Mouse (Mus musculus): ENCODE data around the gene Iqschfp. TPM values are rescaled to one million over a fixed set of nuclear protein-coding genes. Genes with fewer than 3 reads are reported as not detected.

The Iqschfp gene
- polyA plus RNA-seq, 1 experiment from 2014 or later, result not detected

DNA sequence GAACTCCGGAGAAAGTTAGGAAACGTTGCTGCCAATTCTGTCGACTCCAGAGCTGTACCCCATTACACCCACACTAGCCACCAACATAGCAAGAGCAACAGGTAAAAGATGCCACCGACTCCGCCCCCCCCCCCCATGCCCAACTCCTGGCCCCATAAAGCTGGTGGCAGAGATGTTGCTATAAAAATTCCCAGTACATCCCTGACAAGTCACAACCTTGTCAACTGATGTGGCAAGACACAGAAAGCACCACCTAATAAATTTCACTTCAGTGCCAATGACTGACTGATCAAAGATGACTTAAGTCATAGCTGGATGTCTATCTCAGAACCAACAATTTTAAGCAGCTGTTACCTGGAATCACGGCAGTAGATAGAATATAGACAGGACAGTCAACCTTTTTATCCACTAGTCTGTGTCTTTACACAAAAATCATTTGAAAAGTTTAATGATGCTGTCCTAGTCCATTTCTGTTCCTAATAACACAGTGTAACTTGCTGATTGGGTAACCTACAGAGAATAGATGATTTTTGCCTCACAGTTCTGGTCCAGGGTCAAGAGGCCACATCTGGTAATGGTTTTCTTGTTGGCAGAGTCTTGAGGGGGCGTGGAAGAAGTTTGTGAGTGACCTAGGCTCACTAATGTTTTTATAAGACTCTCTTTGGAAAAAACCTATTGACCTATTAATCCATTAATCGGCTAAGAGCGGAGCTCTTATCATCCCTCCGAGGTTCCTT, 561.9 kb downstream of the Iqschfp start:
- Histone ChIP-seq H3K27me3 (replicated peaks) (no peaks in the 10 kb centered on the region), H3K4me1 (replicated peaks) (peaks cover 15% of the 10 kb centered on the region), H3K9me3 (replicated peaks) (no peaks in the 10 kb centered on the region), H3K9ac (peak overlapping the region; percentile 43; the same call in 1 of the 2 replicates), H3K36me3 (no peaks in the 10 kb centered on the region), H3K4me2 (peak overlapping the region; percentile 55), H3K27ac (ENCODE audit: poor library complexity, severe bottlenecking) (peak overlapping the region; percentile 63), H3K4me3 (0 out of 2 replicates have a peak overlapping the region, but pooled peaks have one; percentile 24)
- ATAC-seq (ENCODE audit: insufficient number of reproducible peaks, low FRiP score), result no peak
- WGBS, result 42% methylated on average over 10 of the region's 10 CpGs

DNA sequence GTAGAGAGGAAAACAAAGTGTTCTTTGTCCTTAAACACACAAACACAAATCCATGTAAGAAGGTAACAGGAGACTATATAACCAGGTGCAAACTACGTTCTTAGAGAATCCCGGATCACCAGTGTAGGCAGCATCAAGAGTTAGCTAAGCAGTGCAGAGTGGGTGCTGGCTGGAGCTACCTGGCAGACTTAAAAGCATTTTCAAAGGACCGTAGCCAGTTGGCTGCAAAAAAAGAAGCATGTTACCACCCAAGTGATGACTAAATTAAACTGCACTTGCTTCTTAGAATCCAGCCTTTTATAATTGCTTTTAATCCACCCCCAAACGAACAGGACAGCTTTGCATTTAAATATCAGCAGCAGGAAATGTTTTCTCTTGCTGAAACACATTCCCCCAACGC, 574.6 kb downstream of the Iqschfp start:
- peak overlapping the region; percentile 44; the same call in 1 of the 2 replicates for H3K27ac ChIP-seq (ENCODE audit: poor library complexity, severe bottlenecking)

DNA sequence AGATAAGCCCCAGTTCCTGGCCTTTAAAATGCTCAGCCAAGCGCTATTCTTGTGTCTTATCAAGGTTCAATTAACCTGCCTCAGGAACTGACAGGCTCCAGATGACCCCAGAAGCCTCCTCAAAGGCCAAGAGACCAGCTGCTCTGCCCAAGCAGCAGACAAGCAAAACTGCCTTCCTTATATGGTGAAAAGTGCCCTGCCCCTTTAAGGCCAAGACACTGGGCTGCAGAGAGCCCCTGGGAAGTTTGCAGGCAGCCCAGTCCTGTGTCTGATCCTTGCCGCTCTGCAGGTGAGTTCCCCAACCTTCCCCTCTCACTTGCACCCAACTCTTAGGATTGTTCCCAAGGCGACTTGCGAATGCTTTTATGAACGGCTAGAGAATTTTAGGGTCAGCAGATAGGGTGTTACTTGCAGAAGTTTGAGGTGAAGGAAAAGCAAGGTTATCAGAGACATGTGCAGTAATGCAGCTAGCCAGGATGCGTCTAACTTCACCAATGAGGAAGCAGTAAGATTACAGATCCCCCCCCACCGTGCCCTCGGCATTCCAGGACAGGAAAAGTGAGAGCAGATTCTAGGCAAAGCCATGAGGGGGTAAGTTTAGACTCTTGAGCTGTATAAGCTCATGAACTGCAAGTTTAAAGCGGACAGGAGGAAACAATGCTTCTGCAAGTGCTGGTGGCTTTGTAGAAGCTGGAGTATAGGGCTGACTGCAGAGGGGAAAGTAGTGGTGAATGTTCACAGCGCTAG, 576.1 kb downstream of the Iqschfp start:
- H3K9ac ChIP-seq, result peak overlapping the region; percentile 73
- peak overlapping the region; percentile 89 for H3K27ac ChIP-seq (ENCODE audit: poor library complexity, severe bottlenecking)
- no peaks in the 10 kb centered on the region for H3K36me3 ChIP-seq
- peak; percentile 81 for ATAC-seq (ENCODE audit: insufficient number of reproducible peaks, low FRiP score)
- H3K4me2 ChIP-seq, result peak overlapping the region; percentile 74
- H3K27me3 ChIP-seq (replicated peaks), result no peaks in the 10 kb centered on the region
- H3K4me1 ChIP-seq (replicated peaks), result peaks cover 39% of the 10 kb centered on the region
- H3K9me3 ChIP-seq (replicated peaks), result no peaks in the 10 kb centered on the region
- peak overlapping the region; percentile 55 for H3K4me3 ChIP-seq
- WGBS, result under 1% methylated on average over 10 of the region's 10 CpGs

More for the DNA sequence above, 574.6 kb downstream of the Iqschfp start:
- WGBS, result 41% methylated on average over 5 of the region's 5 CpGs
- Histone ChIP-seq H3K9ac (no peak overlapping the region), H3K9me3 (replicated peaks) (no peaks in the 10 kb centered on the region), H3K4me2 (no peak overlapping the region), H3K4me3 (no peak overlapping the region), H3K4me1 (replicated peaks) (peaks cover 39% of the 10 kb centered on the region), H3K36me3 (no peaks in the 10 kb centered on the region), H3K27me3 (replicated peaks) (no peaks in the 10 kb centered on the region)
- no peak for ATAC-seq (ENCODE audit: insufficient number of reproducible peaks, low FRiP score)

DNA sequence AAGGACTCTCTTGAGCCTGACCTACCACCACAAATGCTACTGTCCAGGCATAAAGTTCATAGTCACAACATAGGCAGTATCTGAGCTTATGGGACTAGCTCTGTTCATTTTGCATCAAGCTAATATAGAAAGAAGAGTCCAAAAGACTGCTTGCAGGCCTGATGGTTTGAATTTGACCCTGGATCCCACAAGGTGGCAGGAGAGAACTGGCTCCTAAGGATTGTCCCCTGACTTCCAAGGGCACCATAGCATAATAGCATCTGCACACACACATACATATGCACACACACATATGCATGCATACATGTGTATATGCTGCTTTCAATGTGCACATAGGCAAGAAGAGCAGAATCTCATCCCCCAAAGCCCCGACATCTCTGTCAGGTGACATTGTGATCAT, 577.6 kb downstream of the Iqschfp start:
- Histone ChIP-seq H3K27me3 (replicated peaks) (no peaks in the 10 kb centered on the region), H3K27ac (ENCODE audit: poor library complexity, severe bottlenecking) (no peak overlapping the region; the same call in 1 of the 2 replicates), H3K4me2 (peak overlapping the region; percentile 74), H3K9me3 (replicated peaks) (no peaks in the 10 kb centered on the region), H3K4me1 (replicated peaks) (peaks cover 39% of the 10 kb centered on the region), H3K4me3 (peak overlapping the region; percentile 55; the same call in 1 of the 2 replicates), H3K9ac (no peak overlapping the region), H3K36me3 (no peaks in the 10 kb centered on the region)
- ATAC-seq (ENCODE audit: insufficient number of reproducible peaks, low FRiP score), result no peak
- WGBS, result 57% methylated on average over 1 of the region's 1 CpGs

DNA sequence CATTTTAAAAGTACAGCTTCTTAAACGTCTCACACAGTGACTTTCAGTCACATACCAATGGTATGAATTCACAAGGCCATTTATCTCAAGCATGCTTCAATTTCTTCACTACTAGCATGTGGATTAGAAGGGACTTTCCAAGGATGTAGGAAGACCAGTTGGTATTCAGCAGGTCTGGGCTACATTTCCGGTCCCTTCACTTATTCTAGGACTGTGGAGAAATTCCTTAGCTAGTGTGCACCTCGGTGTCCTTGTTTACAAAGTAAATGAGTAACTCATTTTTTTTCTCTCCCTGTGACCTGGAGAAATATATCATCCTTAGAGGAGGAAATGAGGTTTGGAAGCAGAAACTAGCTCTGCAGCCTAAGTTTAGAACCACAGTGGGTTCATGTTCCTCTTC, 578.0 kb downstream of the Iqschfp start:
- H3K27ac ChIP-seq (ENCODE audit: poor library complexity, severe bottlenecking), result peak overlapping the region; percentile 46; the same call in 1 of the 2 replicates
- no peaks in the 10 kb centered on the region for H3K27me3 ChIP-seq (replicated peaks)
- H3K4me1 ChIP-seq (replicated peaks), result peaks cover 39% of the 10 kb centered on the region
- ATAC-seq (ENCODE audit: insufficient number of reproducible peaks, low FRiP score), result no peak
- no peak overlapping the region for H3K4me3 ChIP-seq
- H3K9me3 ChIP-seq (replicated peaks), result no peaks in the 10 kb centered on the region
- no peak overlapping the region for H3K9ac ChIP-seq
- H3K4me2 ChIP-seq, result peak overlapping the region; percentile 74
- H3K36me3 ChIP-seq, result no peaks in the 10 kb centered on the region
- 31% methylated on average over 3 of the region's 3 CpGs for WGBS

DNA sequence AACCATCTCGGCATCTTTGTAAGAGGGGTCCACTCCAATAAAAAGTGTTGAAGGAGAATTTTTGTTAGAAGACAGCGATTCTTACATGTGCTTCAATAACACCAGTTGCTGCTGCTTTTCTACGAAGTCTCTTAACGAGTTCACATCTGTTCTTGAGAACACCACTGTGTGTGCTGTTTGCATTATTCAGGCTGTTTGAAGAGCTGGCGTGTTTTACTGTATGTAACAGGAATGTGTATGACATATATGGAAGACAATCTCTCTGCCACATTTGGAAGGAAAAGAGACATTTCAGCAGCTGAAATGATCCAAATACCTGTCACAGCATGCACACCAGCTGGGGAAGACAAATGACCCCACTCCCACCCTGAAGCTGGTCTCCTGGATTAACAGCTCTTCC, 578.6 kb downstream of the Iqschfp start:
- Histone ChIP-seq H3K27me3 (replicated peaks) (no peaks in the 10 kb centered on the region), H3K4me1 (replicated peaks) (peaks cover 39% of the 10 kb centered on the region), H3K9ac (no peak overlapping the region), H3K27ac (ENCODE audit: poor library complexity, severe bottlenecking) (peak overlapping the region; percentile 46), H3K4me3 (no peak overlapping the region), H3K9me3 (replicated peaks) (no peaks in the 10 kb centered on the region), H3K4me2 (peak overlapping the region; percentile 74; the same call in 1 of the 2 replicates), H3K36me3 (no peaks in the 10 kb centered on the region)
- WGBS, result 59% methylated on average over 5 of the region's 5 CpGs
- no peak for ATAC-seq (ENCODE audit: insufficient number of reproducible peaks, low FRiP score)

DNA sequence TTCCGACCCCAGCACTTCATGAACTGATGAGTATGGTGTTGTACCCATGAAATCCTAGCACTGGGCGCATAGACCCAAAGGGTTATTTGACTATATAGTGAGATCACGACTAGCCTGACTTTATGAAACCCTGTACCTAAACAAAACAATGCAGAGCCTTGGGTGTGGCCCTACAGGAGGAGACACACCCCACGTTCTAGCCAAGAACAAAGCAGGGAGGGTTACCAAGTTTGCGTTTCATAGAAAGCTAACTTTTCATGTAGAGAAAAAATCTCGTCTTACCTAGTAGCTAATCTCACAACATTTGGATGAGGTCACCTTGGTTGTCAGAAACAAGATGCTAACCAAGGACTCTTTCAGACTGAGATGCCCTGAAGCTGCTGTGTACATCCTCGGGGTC, 584.3 kb downstream of the Iqschfp start:
- Histone ChIP-seq H3K4me1 (replicated peaks) (peaks cover 6% of the 10 kb centered on the region; the same call in 1 of the 2 replicates), H3K9me3 (replicated peaks) (no peaks in the 10 kb centered on the region), H3K27me3 (replicated peaks) (no peaks in the 10 kb centered on the region), H3K9ac (no peak overlapping the region), H3K4me2 (no peak overlapping the region), H3K27ac (ENCODE audit: poor library complexity, severe bottlenecking) (no peak overlapping the region), H3K36me3 (no peaks in the 10 kb centered on the region), H3K4me3 (no peak overlapping the region)
- no peak for ATAC-seq (ENCODE audit: insufficient number of reproducible peaks, low FRiP score)
- 82% methylated on average over 7 of the region's 7 CpGs for WGBS

DNA sequence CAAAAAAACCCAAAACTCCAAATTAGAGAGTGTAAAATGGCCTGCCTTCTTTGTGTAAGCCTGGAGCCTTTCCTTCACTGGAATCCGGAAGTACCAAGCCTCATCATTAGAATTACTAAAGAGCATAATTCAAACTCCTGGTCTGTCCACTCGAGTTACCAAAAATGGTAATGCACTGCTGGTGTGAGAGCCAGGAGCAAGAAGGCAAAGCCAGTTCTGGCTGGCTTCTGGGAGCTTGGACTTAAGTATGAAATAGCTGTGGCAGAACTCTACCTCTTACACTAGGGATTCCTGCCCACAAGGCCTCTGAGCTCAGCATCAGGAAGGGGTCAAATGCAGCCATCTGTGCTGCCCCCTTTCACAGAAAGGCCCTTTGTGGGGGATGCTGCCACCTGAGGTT, 585.4 kb downstream of the Iqschfp start:
- Histone ChIP-seq H3K27ac (ENCODE audit: poor library complexity, severe bottlenecking) (no peak overlapping the region), H3K36me3 (no peaks in the 10 kb centered on the region; the same call in 1 of the 2 replicates)
- no peak for ATAC-seq (ENCODE audit: insufficient number of reproducible peaks, low FRiP score)

DNA sequence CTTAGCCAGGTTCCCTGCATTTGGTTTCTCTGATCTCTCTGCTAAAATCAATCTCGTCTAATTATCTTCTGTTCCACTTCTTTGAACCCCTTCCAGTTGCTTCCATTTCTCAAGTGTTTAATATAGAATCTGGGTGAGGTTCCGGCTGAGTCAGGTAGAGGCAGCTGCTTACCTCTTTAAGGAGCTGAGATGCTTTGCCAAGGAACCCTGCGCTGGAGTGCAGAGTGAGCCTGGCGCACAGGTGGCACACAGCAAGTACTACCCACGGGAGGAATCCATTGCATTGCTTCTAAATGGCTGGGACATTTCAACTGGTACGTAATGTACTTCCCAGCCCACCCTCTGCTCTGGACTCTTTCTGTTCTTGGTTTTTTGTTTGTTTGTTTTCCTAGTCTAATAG, 587.2 kb downstream of the Iqschfp start:
- Histone ChIP-seq H3K9ac (no peak overlapping the region), H3K27ac (ENCODE audit: poor library complexity, severe bottlenecking) (no peak overlapping the region), H3K4me3 (no peak overlapping the region), H3K4me2 (no peak overlapping the region), H3K9me3 (replicated peaks) (no peaks in the 10 kb centered on the region), H3K4me1 (replicated peaks) (peaks cover 9% of the 10 kb centered on the region; the same call in 1 of the 2 replicates), H3K36me3 (no peaks in the 10 kb centered on the region; the same call in 1 of the 2 replicates), H3K27me3 (replicated peaks) (no peaks in the 10 kb centered on the region)
- whole genome bisulfite sequencing, result 84% methylated on average over 6 of the region's 6 CpGs
- ATAC-seq (ENCODE audit: insufficient number of reproducible peaks, low FRiP score), result no peak

More for the DNA sequence above, 585.4 kb downstream of the Iqschfp start:
- WGBS, result 52% methylated on average over 2 of the region's 2 CpGs
- H3K9ac ChIP-seq, result no peak overlapping the region
- H3K27me3 ChIP-seq (replicated peaks), result no peaks in the 10 kb centered on the region
- no peaks in the 10 kb centered on the region for H3K9me3 ChIP-seq (replicated peaks)
- H3K4me1 ChIP-seq (replicated peaks), result peaks cover 6% of the 10 kb centered on the region; the same call in 1 of the 2 replicates
- no peak overlapping the region for H3K4me2 ChIP-seq
- H3K4me3 ChIP-seq, result no peak overlapping the region

DNA sequence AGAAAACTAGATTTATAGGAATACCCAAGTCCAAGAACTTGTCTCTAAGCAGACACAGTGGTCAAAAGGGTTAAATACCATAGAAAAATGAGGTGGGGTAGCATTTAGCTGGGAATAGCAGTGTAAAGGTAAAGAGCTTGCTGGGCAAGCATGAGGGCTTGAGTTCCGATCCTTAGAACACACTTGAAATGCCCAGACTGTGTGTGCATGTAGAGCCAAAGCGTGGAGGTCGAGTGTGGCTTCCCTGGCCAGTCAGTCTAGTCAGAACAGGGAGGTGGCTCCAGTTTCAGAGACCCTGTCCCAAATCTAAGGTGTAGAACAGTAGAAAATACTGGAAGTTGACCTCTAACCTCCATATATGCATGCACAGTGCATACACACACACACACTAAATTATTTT, 591.5 kb downstream of the Iqschfp start:
- Histone ChIP-seq H3K36me3 (no peaks in the 10 kb centered on the region; the same call in 1 of the 2 replicates), H3K27me3 (replicated peaks) (no peaks in the 10 kb centered on the region), H3K4me2 (no peak overlapping the region), H3K27ac (ENCODE audit: poor library complexity, severe bottlenecking) (no peak overlapping the region), H3K9me3 (replicated peaks) (no peaks in the 10 kb centered on the region), H3K9ac (no peak overlapping the region), H3K4me3 (no peak overlapping the region), H3K4me1 (replicated peaks) (peaks cover 7% of the 10 kb centered on the region; the same call in 1 of the 2 replicates)
- 77% methylated on average over 3 of the region's 3 CpGs for WGBS
- no peak for ATAC-seq (ENCODE audit: insufficient number of reproducible peaks, low FRiP score)

DNA sequence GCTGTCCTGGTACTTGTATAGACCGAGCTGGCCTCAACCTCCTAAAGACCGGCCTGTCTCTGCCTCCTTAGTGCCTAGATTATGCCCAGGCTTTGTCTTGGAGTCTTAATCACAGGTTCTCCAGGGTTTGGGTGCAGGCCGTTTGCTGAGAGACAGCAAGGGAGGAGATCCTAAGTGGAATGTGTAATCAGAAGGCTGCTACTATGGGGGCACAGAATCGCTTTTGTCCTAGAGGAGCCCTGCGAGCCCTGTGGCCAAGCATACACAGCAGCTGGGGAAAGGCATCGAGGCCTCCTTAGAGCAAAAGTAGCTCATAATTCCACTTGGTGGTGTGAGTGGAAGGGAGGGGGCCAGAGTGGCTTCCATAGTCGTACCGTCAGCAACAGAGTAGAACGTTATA, 592.0 kb downstream of the Iqschfp start:
- Histone ChIP-seq H3K27me3 (replicated peaks) (no peaks in the 10 kb centered on the region), H3K9ac (no peak overlapping the region)
- 78% methylated on average over 9 of the region's 9 CpGs for WGBS

More for the DNA sequence above, 592.0 kb downstream of the Iqschfp start:
- no peaks in the 10 kb centered on the region; the same call in 1 of the 2 replicates for H3K36me3 ChIP-seq
- no peak overlapping the region for H3K4me2 ChIP-seq
- H3K4me3 ChIP-seq, result no peak overlapping the region
- no peak overlapping the region for H3K27ac ChIP-seq (ENCODE audit: poor library complexity, severe bottlenecking)
- H3K9me3 ChIP-seq (replicated peaks), result no peaks in the 10 kb centered on the region
- no peak for ATAC-seq (ENCODE audit: insufficient number of reproducible peaks, low FRiP score)
- H3K4me1 ChIP-seq (replicated peaks), result peaks cover 7% of the 10 kb centered on the region; the same call in 1 of the 2 replicates

All from heart, embryonic 12.5 days (tissue).